Mouse (Mus musculus): ENCODE data around the gene Coq6.

GRCm38 (mm10) chr12:84362872-84363271 lies 1.4 kb downstream of the Coq6 start:
- TF ChIP-seq GATA1 (IDR thresholded peaks at IDR 0.05; ENCODE audit: low read length) (no peak), TAL1 (IDR thresholded peaks at IDR 0.05; ENCODE audit: low read length) (no peak)
